Mouse (Mus musculus): ENCODE measurements around the gene Fndc3b.

Fndc3b gene

DNA sequence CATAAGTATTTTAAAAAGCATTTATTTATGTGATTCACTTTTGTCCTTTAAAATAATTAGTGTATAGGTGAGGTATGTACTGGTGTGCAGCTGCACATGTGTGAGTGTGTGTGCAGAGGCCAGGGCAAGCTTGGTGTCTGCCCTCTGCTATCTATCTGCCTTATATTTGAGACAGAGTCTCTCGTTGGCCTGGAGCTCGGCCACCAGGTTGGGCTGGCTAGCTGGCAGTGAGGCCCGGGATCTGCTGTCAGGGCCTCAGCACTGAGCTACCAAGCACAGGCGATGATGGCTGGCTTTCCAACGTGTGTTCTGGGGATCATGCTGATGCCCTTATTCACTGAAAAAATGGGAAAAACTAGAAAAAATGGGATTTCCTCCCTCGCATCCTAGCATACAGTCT is 216.4 kb downstream of the Fndc3b start:
- H3K27me3 ChIP-seq (ENCODE audit: insufficient read depth, low read length): no peaks in the 10 kb centered on the region
- H3K36me3 ChIP-seq (ENCODE audit: insufficient read depth, low read length): peaks cover 18% of the 10 kb centered on the region
- no peak overlapping the region for H3K4me3 ChIP-seq (replicated peaks; ENCODE audit: low read length)
- no peaks in the 10 kb centered on the region for H3K9me3 ChIP-seq (ENCODE audit: low read length)
- no peak for TF ChIP-seq NANOG (IDR thresholded peaks at IDR 0.05; ENCODE audit: borderline replicate concordance, low read length)
- no peak for TF ChIP-seq CTCF (conservative IDR thresholded peaks at IDR 0.05; ENCODE audit: low read length)
- no peak for TF ChIP-seq POU5F1 (IDR thresholded peaks at IDR 0.05; ENCODE audit: borderline replicate concordance, low read length)
- peaks cover 20% of the 10 kb centered on the region for H3K4me1 ChIP-seq (replicated peaks; ENCODE audit: low read depth, low read length)

DNA sequence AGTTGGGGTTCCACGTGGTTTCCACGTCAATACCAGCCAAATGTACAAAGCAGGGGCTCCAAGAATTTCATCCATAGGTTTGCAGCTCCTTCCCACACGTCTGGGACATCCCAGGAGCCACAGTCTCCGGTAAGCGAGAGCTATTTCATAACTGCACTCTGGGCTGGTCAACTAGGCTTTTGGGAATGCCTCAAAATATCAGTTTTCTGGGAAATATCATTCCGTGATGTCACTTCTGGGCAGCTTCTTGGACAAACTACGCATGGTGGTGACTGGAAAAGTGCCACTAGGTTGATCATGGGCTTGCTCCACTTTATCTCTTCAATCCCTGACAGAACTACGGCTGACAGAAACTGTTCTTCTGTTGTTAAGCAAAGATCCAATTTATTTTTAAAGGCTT is 217.0 kb downstream of the Fndc3b start:
- Histone ChIP-seq H3K27me3 (ENCODE audit: insufficient read depth, low read length) (no peaks in the 10 kb centered on the region), H3K4me3 (replicated peaks; ENCODE audit: low read length) (no peak overlapping the region), H3K9me3 (ENCODE audit: low read length) (no peaks in the 10 kb centered on the region), H3K4me1 (replicated peaks; ENCODE audit: low read depth, low read length) (peaks cover 20% of the 10 kb centered on the region), H3K36me3 (ENCODE audit: insufficient read depth, low read length) (peaks cover 23% of the 10 kb centered on the region)
- TF ChIP-seq POU5F1 (IDR thresholded peaks at IDR 0.05; ENCODE audit: borderline replicate concordance, low read length) (no peak), CTCF (conservative IDR thresholded peaks at IDR 0.05; ENCODE audit: low read length) (no peak), NANOG (IDR thresholded peaks at IDR 0.05; ENCODE audit: borderline replicate concordance, low read length) (no peak)

DNA sequence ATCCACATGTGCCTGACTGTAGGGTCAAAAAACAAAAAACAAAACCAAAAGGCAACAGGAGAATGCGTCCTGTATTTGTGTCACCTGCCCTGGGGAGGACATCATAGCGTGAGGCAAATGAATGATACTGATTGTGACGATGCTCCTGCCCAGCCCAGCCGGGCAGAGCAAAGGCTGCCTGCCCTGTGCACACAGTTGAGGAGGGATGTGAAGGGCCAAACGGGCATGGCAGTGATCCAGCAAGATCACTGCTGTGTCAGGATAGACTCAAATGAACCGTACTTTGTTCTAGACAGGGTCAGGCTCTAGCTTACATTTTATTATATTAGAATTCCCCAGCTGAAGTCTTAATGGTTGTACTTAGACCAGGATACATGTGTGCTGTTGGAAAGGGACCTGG is 219.3 kb downstream of the Fndc3b start:
- Histone ChIP-seq H3K4me1 (replicated peaks; ENCODE audit: low read depth, low read length) (peaks cover 20% of the 10 kb centered on the region), H3K27me3 (ENCODE audit: insufficient read depth, low read length) (no peaks in the 10 kb centered on the region), H3K4me3 (replicated peaks; ENCODE audit: low read length) (no peak overlapping the region), H3K36me3 (ENCODE audit: insufficient read depth, low read length) (peaks cover 28% of the 10 kb centered on the region; the same call in 1 of the 2 replicates), H3K9me3 (ENCODE audit: low read length) (no peaks in the 10 kb centered on the region)
- no peak for TF ChIP-seq NANOG (IDR thresholded peaks at IDR 0.05; ENCODE audit: borderline replicate concordance, low read length)
- no peak for TF ChIP-seq CTCF (conservative IDR thresholded peaks at IDR 0.05; ENCODE audit: low read length)
- no peak for TF ChIP-seq POU5F1 (IDR thresholded peaks at IDR 0.05; ENCODE audit: borderline replicate concordance, low read length)

DNA sequence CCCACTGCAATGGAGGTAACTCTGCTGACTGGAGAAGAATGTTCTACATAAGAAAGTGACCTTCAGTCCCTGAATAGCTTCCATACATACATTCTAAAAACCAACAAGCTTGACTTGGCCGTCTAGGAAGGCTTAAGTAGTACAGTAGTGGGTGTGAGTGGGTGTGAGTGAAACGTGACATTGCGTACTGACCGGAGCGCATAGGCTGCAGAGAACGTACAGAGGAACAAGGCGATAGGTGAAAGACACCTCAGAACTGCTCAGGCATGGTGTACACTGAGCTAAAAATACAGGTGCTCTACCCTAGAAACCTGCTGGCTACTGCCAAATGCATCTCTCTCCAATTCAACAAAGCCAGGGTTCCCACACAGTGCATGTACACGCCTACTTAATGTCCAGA is 219.7 kb downstream of the Fndc3b start:
- Histone ChIP-seq H3K4me3 (replicated peaks; ENCODE audit: low read length) (no peak overlapping the region), H3K9me3 (ENCODE audit: low read length) (no peaks in the 10 kb centered on the region), H3K4me1 (replicated peaks; ENCODE audit: low read depth, low read length) (peaks cover 20% of the 10 kb centered on the region), H3K36me3 (ENCODE audit: insufficient read depth, low read length) (peaks cover 29% of the 10 kb centered on the region; the same call in 1 of the 2 replicates), H3K27me3 (ENCODE audit: insufficient read depth, low read length) (no peaks in the 10 kb centered on the region)
- TF ChIP-seq NANOG (IDR thresholded peaks at IDR 0.05; ENCODE audit: borderline replicate concordance, low read length) (no peak), CTCF (conservative IDR thresholded peaks at IDR 0.05; ENCODE audit: low read length) (no peak), POU5F1 (IDR thresholded peaks at IDR 0.05; ENCODE audit: borderline replicate concordance, low read length) (no peak)

DNA sequence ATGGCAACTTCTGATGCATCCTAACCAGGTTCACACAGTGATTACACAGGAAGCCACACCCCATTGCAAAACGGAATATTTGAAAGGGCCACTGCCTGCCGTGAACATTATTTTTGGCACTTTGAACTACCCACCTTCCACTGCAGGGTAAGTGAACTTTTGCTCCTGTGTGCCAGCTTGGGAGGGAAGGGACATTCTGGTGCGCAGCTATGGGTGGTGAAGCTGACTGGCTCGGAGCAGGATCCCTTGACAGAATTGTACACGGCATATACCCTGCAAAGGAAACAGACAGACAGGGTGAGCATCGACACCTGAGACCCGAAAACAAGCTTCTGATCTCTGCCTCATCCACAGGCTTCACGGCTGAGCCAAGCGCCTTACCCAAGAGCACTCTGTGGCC is 220.2 kb downstream of the Fndc3b start:
- Histone ChIP-seq H3K4me1 (replicated peaks; ENCODE audit: low read depth, low read length) (peaks cover 20% of the 10 kb centered on the region), H3K9me3 (ENCODE audit: low read length) (no peaks in the 10 kb centered on the region), H3K36me3 (ENCODE audit: insufficient read depth, low read length) (peaks cover 31% of the 10 kb centered on the region), H3K27me3 (ENCODE audit: insufficient read depth, low read length) (no peaks in the 10 kb centered on the region), H3K4me3 (replicated peaks; ENCODE audit: low read length) (no peak overlapping the region)
- TF ChIP-seq NANOG (IDR thresholded peaks at IDR 0.05; ENCODE audit: borderline replicate concordance, low read length): no peak
- TF ChIP-seq CTCF (conservative IDR thresholded peaks at IDR 0.05; ENCODE audit: low read length): no peak
- TF ChIP-seq POU5F1 (IDR thresholded peaks at IDR 0.05; ENCODE audit: borderline replicate concordance, low read length): no peak

DNA sequence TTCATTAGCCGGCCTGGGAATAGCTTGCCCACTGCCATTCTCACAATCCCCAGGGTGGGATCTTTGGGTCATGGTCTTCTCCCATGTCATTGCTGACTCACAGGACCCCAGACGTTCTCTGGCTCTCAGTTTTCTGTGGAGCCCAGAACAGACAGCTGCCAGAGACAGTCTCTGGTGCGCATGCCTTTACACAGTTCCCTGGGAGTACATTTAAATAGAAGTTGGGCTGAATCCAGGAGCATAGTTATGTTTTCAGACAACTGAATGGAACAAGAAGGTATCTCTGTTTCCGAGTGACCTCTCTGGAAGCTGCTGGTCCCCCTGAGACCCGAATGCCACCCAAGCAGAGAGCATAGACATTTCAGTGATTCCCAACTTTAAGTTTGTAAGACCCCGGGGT is 221.6 kb downstream of the Fndc3b start:
- H3K27me3 ChIP-seq (ENCODE audit: insufficient read depth, low read length): no peaks in the 10 kb centered on the region
- peaks cover 16% of the 10 kb centered on the region for H3K4me1 ChIP-seq (replicated peaks; ENCODE audit: low read depth, low read length)
- H3K4me3 ChIP-seq (replicated peaks; ENCODE audit: low read length): no peak overlapping the region
- peaks cover 37% of the 10 kb centered on the region for H3K36me3 ChIP-seq (ENCODE audit: insufficient read depth, low read length)
- H3K9me3 ChIP-seq (ENCODE audit: low read length): no peaks in the 10 kb centered on the region
- TF ChIP-seq CTCF (conservative IDR thresholded peaks at IDR 0.05; ENCODE audit: low read length) (no peak), NANOG (IDR thresholded peaks at IDR 0.05; ENCODE audit: borderline replicate concordance, low read length) (no peak), POU5F1 (IDR thresholded peaks at IDR 0.05; ENCODE audit: borderline replicate concordance, low read length) (no peak)

DNA sequence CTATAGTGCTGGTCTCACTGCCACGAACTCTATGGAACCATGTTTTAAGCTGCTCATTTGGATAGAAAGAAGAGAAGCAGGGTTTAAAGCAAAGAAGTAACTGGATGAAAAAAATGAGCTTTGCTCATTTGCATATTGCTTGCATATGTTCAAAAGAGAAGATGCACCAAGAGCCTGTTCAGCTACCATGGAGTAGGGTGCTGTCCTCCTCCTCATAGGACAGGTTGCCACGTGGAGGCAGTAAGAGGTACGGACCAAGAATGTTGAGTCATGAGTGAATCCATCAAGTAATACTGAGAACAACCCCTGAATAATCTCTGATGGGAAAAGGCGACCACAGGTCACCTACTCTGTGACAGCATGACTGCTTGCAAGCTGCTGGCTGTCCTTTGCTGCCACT is 226.0 kb downstream of the Fndc3b start:
- H3K4me1 ChIP-seq (replicated peaks; ENCODE audit: low read depth, low read length): peaks cover 3% of the 10 kb centered on the region; the same call in 1 of the 2 replicates
- no peak overlapping the region for H3K4me3 ChIP-seq (replicated peaks; ENCODE audit: low read length)
- peaks cover 37% of the 10 kb centered on the region for H3K36me3 ChIP-seq (ENCODE audit: insufficient read depth, low read length)
- no peaks in the 10 kb centered on the region for H3K27me3 ChIP-seq (ENCODE audit: insufficient read depth, low read length)
- no peaks in the 10 kb centered on the region for H3K9me3 ChIP-seq (ENCODE audit: low read length)
- TF ChIP-seq CTCF (conservative IDR thresholded peaks at IDR 0.05; ENCODE audit: low read length): no peak
- TF ChIP-seq NANOG (IDR thresholded peaks at IDR 0.05; ENCODE audit: borderline replicate concordance, low read length): no peak

DNA sequence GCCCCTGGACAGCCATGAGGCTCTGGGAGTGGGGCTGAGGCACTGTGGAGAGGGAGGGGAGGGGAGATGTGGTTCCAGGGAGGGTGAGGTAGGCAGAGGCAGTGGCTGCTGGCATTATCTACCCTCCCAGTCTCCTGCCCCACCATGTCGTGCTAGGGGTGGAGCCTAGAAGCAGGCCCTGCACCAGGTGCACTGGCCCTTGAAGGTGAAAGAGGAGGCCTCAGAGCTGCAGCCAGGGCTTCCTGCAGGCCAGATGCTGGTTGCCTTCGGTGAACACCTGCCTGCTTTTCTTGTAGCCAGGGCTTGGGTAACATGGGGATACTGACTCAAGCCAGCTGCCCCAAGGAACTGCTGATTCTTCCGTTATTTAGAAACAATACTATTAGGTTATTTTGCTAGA is 226.4 kb downstream of the Fndc3b start:
- peaks cover 3% of the 10 kb centered on the region; the same call in 1 of the 2 replicates for H3K4me1 ChIP-seq (replicated peaks; ENCODE audit: low read depth, low read length)
- TF ChIP-seq POU5F1 (IDR thresholded peaks at IDR 0.05; ENCODE audit: borderline replicate concordance, low read length) (no peak), CTCF (conservative IDR thresholded peaks at IDR 0.05; ENCODE audit: low read length) (no peak), NANOG (IDR thresholded peaks at IDR 0.05; ENCODE audit: borderline replicate concordance, low read length) (no peak)
- H3K9me3 ChIP-seq (ENCODE audit: low read length): no peaks in the 10 kb centered on the region
- H3K4me3 ChIP-seq (replicated peaks; ENCODE audit: low read length): no peak overlapping the region
- peaks cover 37% of the 10 kb centered on the region for H3K36me3 ChIP-seq (ENCODE audit: insufficient read depth, low read length)
- H3K27me3 ChIP-seq (ENCODE audit: insufficient read depth, low read length): no peaks in the 10 kb centered on the region

DNA sequence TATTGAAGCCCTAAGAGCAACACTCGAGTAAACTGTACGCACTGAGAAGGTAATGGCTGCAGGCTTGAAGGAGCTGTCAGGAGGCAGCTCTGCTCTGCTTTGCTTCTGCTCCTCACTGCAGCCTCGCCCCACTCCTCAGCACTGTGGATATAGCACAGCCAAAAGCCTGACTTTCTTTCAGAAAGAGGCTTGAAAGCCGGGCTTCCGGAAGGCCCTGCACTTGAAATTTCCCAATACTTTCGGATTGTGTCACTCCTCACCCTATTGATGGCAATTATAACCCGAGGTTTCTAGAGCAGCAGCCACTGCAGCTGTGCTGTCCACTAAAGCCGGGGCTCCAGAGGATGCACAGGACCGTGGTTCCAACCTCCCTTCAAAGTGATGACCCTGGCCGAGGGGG is 227.3 kb downstream of the Fndc3b start:
- peaks cover 32% of the 10 kb centered on the region for H3K36me3 ChIP-seq (ENCODE audit: insufficient read depth, low read length)
- no peaks in the 10 kb centered on the region for H3K9me3 ChIP-seq (ENCODE audit: low read length)
- no peak for TF ChIP-seq POU5F1 (IDR thresholded peaks at IDR 0.05; ENCODE audit: borderline replicate concordance, low read length)
- TF ChIP-seq CTCF (conservative IDR thresholded peaks at IDR 0.05; ENCODE audit: low read length): no peak
- H3K4me1 ChIP-seq (replicated peaks; ENCODE audit: low read depth, low read length): peaks cover 3% of the 10 kb centered on the region; the same call in 1 of the 2 replicates
- no peaks in the 10 kb centered on the region for H3K27me3 ChIP-seq (ENCODE audit: insufficient read depth, low read length)
- no peak overlapping the region for H3K4me3 ChIP-seq (replicated peaks; ENCODE audit: low read length)

All from E14TG2a.4 (cell line).